Mouse (Mus musculus): ENCODE measurements at regions not wholly inside any gene's neighbourhood (a gene's known extent, or its start where the extent isn't known, plus 50 kb on each side); places are given as distances from the start of the nearest gene placed in this dataset.

DNA sequence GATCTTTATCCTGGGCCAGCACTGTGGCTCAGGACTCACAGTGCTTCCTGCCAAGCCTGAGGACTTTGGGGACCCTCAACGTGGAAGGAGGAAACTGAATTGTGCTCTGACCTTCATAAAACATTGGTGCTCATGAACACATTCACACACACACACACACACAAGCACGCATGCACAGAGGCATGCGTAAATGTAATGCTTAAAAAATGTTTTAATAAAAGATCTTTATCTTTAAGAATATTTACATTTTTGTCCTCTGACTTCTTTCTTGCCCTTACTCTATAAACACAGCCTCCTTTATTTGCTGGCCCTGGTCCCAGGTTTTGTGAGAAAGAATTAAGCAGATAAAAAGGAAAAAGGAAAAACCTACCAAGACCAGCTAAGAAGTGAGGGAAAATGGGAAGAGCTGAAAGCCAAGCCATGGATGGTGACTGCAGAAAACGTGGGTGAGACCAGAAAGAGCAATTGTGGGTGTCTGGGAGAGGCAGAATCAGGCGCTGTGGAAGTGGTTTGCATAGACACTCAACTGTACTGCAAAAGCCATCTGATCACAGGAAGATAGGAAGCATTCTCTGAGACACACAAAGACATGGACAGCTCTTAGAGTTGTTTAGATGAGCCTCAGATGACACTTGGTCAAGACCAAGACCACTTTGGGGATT is 56.7 kb upstream of the Spats2l start:
- no peak for DNase-seq (ENCODE audit: extremely low read depth)
- Histone ChIP-seq H3K27me3 (replicated peaks) (no peaks in the 10 kb centered on the region), H3K9ac (ENCODE audit: insufficient read depth, low read depth) (no peak overlapping the region), H3K4me1 (ENCODE audit: control insufficient read depth in 1 of 2, insufficient read depth in 2 of 2) (no peaks in the 10 kb centered on the region), H3K36me3 (replicated peaks in 1 of 2; ENCODE audit: control insufficient read depth in 1 of 2, insufficient read depth in 1 of 2, low read length in 1 of 2) (no peaks in the 10 kb centered on the region), H3K27ac (ENCODE audit: insufficient read depth, low read depth) (no peak overlapping the region), H3K4me2 (ENCODE audit: insufficient read depth, low read depth, poor library complexity, severe bottlenecking) (no peak overlapping the region), H3K4me3 (replicated peaks in 1 of 3; ENCODE audit: low read depth in 2 of 3, low read length in 2 of 3, poor library complexity in 1 of 3) (no peak overlapping the region), H3K79me2 (replicated peaks; ENCODE audit: control insufficient read depth, extremely low read depth, insufficient read depth, poor library complexity, severe bottlenecking) (no peaks in the 10 kb centered on the region), H3K9me3 (replicated peaks; ENCODE audit: low read length) (no peaks in the 10 kb centered on the region)
- in situ Hi-C loops (cut with MboI; ENCODE audit: low pct_ligation_motif_present, low pct_unique_long_range_greater_than_20kb, low sequenced_read_pairs): no loop called here
- dilution Hi-C loops (cut with MboI; ENCODE audit: extremely low pct_ligation_motif_present, extremely low pct_unique_long_range_greater_than_20kb, low sequenced_read_pairs): no loop called here
- TF ChIP-seq ZKSCAN1 (IDR thresholded peaks at IDR 0.05; ENCODE audit: borderline replicate concordance, low read depth, low read length): no peak
- no peak for TF ChIP-seq GABPA (IDR thresholded peaks at IDR 0.05; ENCODE audit: insufficient replicate concordance, low read depth, low read length)
- no peak for TF ChIP-seq USF1 (IDR thresholded peaks at IDR 0.05; ENCODE audit: low read depth, low read length)
- no peak for TF ChIP-seq RAD21 (IDR thresholded peaks at IDR 0.05; ENCODE audit: low read depth, low read length)
- TF ChIP-seq SMC3 (IDR thresholded peaks at IDR 0.05; ENCODE audit: low read depth, low read length): no peak
- no peak for TF ChIP-seq MYC (IDR thresholded peaks at IDR 0.05; ENCODE audit: low read depth, low read length)
- TF ChIP-seq MAFK (IDR thresholded peaks at IDR 0.05; ENCODE audit: insufficient replicate concordance, low read length): no peak
- TF ChIP-seq TCF12 (IDR thresholded peaks at IDR 0.05; ENCODE audit: low read depth, low read length): no peak
- TF ChIP-seq POLR2AphosphoS2 (IDR thresholded peaks at IDR 0.05; ENCODE audit: low read depth, low read length): no peak
- no peak for TF ChIP-seq ZNF384 (IDR thresholded peaks at IDR 0.05; ENCODE audit: low read depth, low read length)
- TF ChIP-seq USF2 (conservative IDR thresholded peaks at IDR 0.05; ENCODE audit: low read depth, low read length): no peak
- no peak for TF ChIP-seq KAT2A (IDR thresholded peaks at IDR 0.05; ENCODE audit: insufficient replicate concordance, low read length)

DNA sequence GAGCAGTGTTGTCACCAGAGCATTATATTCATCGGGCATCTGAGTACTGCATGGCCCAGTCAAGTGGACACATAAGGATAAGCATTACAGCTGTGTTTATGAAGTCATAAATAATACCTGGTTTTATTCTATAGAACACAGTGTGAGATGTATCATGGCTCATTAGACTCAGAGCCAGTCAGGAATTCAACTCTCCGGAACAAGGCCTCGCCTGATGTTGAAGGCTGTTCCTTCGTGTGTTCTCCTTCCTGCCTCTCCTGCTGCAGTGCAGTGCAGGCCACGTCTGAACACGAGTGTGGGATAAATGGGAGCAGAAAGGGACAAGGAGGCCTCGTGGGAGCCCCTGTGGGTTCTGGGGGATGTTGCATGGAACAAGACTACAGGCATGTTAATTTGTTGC is 55.6 kb upstream of the Spats2l start:
- Histone ChIP-seq H3K4me2 (ENCODE audit: insufficient read depth, low read depth, poor library complexity, severe bottlenecking) (no peak overlapping the region), H3K9me3 (replicated peaks; ENCODE audit: low read length) (no peaks in the 10 kb centered on the region), H3K4me3 (replicated peaks in 1 of 3; ENCODE audit: low read depth in 2 of 3, low read length in 2 of 3, poor library complexity in 1 of 3) (no peak overlapping the region), H3K79me2 (replicated peaks; ENCODE audit: control insufficient read depth, extremely low read depth, insufficient read depth, poor library complexity, severe bottlenecking) (no peaks in the 10 kb centered on the region), H3K27ac (ENCODE audit: insufficient read depth, low read depth) (no peak overlapping the region), H3K4me1 (ENCODE audit: control insufficient read depth in 1 of 2, insufficient read depth in 2 of 2) (no peaks in the 10 kb centered on the region), H3K36me3 (replicated peaks in 1 of 2; ENCODE audit: control insufficient read depth in 1 of 2, insufficient read depth in 1 of 2, low read length in 1 of 2) (no peaks in the 10 kb centered on the region), H3K9ac (ENCODE audit: insufficient read depth, low read depth) (no peak overlapping the region), H3K27me3 (replicated peaks) (no peaks in the 10 kb centered on the region)
- DNase-seq (ENCODE audit: extremely low read depth): no peak
- in situ Hi-C loops (cut with MboI; ENCODE audit: low pct_ligation_motif_present, low pct_unique_long_range_greater_than_20kb, low sequenced_read_pairs) (no loop called here), dilution Hi-C loops (cut with MboI; ENCODE audit: extremely low pct_ligation_motif_present, extremely low pct_unique_long_range_greater_than_20kb, low sequenced_read_pairs) (no loop called here)
- TF ChIP-seq HCFC1 (IDR thresholded peaks at IDR 0.05; ENCODE audit: low read depth, low read length) (no peak), EP300 (IDR thresholded peaks at IDR 0.05; ENCODE audit: low read length) (no peak), TCF12 (IDR thresholded peaks at IDR 0.05; ENCODE audit: low read depth, low read length) (no peak), CTCF (conservative IDR thresholded peaks at IDR 0.05 in 1 of 2, IDR thresholded peaks at IDR 0.05 in 1 of 2; ENCODE audit: low read depth in 2 of 2, low read length in 2 of 2) (no peak), RAD21 (IDR thresholded peaks at IDR 0.05; ENCODE audit: low read depth, low read length) (no peak), ZNF384 (IDR thresholded peaks at IDR 0.05; ENCODE audit: low read depth, low read length) (no peak), ELF1 (IDR thresholded peaks at IDR 0.05; ENCODE audit: low read depth, low read length) (no peak), MAX (IDR thresholded peaks at IDR 0.05; ENCODE audit: low read length) (no peak), BHLHE40 (IDR thresholded peaks at IDR 0.05; ENCODE audit: low read depth, low read length) (no peak), PAX5 (IDR thresholded peaks at IDR 0.05; ENCODE audit: low read length) (no peak), MAZ (IDR thresholded peaks at IDR 0.05; ENCODE audit: low read depth, low read length) (no peak), MAFK (IDR thresholded peaks at IDR 0.05; ENCODE audit: insufficient replicate concordance, low read length) (no peak), ETS1 (conservative IDR thresholded peaks at IDR 0.05; ENCODE audit: low read depth, low read length) (no peak), MYC (IDR thresholded peaks at IDR 0.05; ENCODE audit: low read depth, low read length) (no peak), USF2 (conservative IDR thresholded peaks at IDR 0.05; ENCODE audit: low read depth, low read length) (no peak), JUN (IDR thresholded peaks at IDR 0.05; ENCODE audit: insufficient read depth, low read depth, low read length) (no peak), NRF1 (IDR thresholded peaks at IDR 0.05; ENCODE audit: low read depth, low read length) (no peak)

Measured in CH12.LX (cell line).